Mouse (Mus musculus) lung, adult 18-20 months (tissue): ENCODE measurements around the gene Wnt2b.
A peak's percentile ranks its signal among the peaks of the same experiment; 100 is the strongest.

Experiments
- DNase-seq, 2 experiments: peaks; one replicate each; pipeline ENCODE4 v3.0.0; 2022; ENCODE audit warnings: mixed read lengths in 2 of 2

Wnt2b gene

GRCm38 (mm10) chr3:104961066-104962059 is at the start of gene Wnt2b:
Gene Wnt2b, minus strand, starts transcription at chr3:104961921.
- no peak for DNase-seq

GRCm38 (mm10) chr3:105010681-105011339 is 49.1 kb upstream of the Wnt2b start:
- DNase-seq, result no peak

- peak; percentile 69 to 79 for DNase-seq
These were observed 46.3 kb upstream of the Wnt2b start for GRCm38 (mm10) chr3:105008070-105008469.

DNA sequence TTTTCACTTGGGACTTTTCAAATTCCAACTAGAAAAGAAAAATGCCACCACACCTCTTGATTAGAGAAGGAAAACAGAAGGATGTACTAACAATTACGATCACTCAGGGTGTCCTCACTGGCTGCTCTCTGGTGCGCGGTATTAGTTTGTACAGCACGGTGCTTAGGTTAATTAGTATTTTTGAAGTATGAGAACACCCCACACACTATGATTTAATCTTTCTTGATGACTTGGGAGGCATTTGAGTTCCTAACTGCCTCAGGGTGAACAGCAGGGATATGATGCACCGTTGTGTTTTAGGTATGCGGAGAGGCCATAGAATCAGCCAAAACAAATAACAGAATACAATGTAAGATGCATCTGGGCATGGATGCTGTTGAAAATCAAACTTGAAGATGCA is 44.4 kb upstream of the Wnt2b start:
- no peak for DNase-seq

GRCm38 (mm10) chr3:105005561-105006065 is 43.9 kb upstream of the Wnt2b start:
- no peak for DNase-seq

DNA sequence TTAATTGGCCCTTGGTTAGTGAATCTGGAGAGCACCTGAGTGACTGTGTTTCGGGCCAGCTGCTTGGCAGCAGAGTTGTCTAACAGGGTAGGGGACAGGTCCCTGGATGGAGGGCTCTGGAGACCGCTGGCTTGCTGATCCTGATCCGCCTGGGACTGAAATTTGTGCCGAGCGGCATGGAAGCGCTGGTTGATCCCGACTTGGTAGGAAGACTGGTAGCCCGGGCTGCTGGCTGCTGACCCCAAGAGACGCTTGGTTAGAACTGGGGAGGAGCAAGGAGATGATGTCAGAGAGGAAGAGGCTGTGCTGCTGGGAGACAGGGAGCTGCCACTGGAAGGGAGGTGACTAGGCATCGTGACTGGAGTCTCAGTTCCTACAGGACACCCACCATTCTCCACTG is 43.3 kb upstream of the Wnt2b start:
- no peak for DNase-seq

- no peak for DNase-seq
These were observed 42.3 kb upstream of the Wnt2b start for GRCm38 (mm10) chr3:105003960-105004463.

GRCm38 (mm10) chr3:105001374-105001773 is 39.7 kb upstream of the Wnt2b start:
- DNase-seq, result no peak

DNA sequence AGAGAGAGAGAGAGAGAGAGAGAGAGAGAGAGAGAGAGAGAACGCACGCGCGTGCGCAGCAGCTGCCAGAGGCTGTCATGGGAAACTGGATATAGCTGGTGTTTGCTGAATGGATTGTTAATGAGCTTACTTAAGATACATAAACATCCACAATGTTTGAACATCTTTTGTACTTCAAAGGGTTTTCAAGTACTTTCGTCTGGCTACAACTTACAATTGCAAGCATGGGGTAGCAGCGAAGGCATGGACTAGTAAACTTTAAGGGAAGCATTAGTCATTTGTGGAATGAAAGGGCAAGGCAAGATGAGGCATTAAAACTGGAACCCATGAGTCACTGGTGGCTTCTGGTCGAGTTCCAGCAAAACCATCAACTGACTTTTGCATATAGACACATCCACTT is 38.8 kb upstream of the Wnt2b start:
- peak in 1 of 2 experiments; percentile 43 for DNase-seq

GRCm38 (mm10) chr3:104997563-104997962 is 35.8 kb upstream of the Wnt2b start:
- DNase-seq, result peak in 1 of 2 experiments; percentile 46

- no peak for DNase-seq
These were observed 34.0 kb upstream of the Wnt2b start for GRCm38 (mm10) chr3:104995707-104996106.

- DNase-seq, result peak; percentile 60 to 76
These were observed 32.7 kb upstream of the Wnt2b start for GRCm38 (mm10) chr3:104994415-104994841.

GRCm38 (mm10) chr3:104993800-104994199 is 32.1 kb upstream of the Wnt2b start:
- DNase-seq, result no peak

GRCm38 (mm10) chr3:104992709-104993388 is 31.1 kb upstream of the Wnt2b start:
- peak; percentile 90 to 95 for DNase-seq

DNA sequence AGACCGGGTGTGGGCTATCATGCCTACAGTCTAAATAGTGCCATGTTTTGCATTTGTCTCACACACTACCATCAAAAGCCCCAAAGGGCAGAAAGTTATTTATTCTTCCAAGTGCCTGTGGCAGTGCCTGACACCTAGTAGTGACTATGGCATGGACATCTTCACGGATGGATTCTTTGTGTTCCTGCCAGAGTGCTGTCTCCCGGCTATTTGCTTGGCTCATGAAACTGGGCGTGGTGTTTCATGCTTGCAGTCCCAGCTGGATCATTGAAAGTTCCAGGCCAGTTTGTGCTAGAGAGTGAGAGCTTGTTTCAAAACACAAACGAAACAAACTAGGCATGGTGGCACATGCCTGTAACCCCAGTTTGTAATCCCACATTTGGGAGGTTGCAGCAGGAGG is 30.0 kb upstream of the Wnt2b start:
- no peak for DNase-seq

DNA sequence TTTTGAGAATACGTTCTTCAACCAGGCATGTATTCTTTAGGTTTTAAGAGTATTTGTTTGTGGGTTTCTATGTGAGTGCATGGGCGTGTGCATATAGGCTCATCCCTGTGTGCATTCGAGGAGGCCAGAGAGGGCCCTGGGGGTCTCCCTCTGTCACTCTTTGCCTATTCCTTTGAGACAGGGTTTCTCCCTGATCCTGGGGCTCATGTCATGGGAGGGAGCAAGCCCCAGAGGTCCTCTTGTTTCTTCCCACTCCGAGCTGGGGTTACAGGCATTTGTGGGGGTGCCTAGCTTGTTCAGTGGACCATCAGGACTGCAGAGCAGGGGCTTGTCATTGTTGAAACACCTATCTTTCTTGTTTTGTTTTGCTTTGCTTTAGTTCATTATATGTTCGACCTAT is 26.2 kb upstream of the Wnt2b start:
- DNase-seq, result no peak

DNA sequence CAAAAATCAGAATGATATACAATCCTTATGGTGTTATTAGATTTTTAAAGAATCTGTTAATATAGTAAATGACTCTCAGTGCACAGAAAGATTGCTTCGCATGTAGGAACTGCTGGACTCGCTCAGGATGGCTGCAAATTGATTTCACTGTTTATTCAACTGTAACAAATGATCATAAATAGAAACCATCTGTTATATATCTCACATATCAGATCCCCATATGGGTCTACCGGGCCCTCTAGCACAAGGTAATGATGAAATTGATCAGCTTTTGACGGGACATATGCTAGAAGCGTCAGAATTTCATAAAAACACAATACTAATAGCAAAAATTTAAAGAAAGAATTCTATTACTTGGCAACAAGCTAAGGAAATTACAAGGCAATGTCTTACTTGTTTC is 18.0 kb upstream of the Wnt2b start:
- no peak for DNase-seq

DNA sequence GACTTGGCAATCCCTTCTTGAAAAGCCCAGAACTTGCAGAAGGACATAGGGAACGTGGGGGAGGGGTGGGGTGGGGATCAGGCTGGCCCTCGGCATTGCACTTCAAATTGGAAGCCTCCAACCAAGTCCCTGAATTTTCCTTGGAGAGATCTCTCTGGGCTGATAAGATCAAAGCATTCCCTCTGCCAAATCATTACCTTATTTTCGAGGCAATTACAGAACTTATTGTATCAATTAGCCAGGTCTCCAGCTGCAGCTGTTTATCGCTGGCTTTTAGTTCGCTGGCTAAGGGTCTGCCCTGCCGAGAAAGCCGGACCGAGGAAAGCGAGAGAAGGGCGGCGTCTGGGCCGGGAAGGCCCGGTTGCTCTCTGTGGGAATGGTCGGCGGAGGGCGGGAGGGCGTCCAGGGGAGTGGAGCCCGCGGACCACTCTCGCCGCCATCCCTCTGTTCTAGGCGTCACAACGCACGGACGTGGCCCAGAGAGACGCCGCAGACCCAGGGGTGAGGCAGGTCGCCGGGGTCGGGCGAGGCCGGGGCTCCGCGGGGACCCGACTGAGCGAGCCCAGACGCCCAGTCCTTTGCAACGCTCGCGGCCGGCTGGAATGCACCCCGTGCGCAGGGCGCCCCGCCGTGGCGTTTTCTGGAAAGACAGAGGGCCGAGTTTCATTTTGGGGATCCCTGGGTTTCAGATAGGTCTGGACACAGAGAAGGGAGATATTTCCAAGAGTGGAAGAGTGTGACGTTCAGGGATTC is 6.0 kb upstream of the Wnt2b start:
- DNase-seq, result peak; percentile 90 to 91

- DNase-seq, result no peak
These were observed 4.4 kb upstream of the Wnt2b start for GRCm38 (mm10) chr3:104965991-104966554.

DNA sequence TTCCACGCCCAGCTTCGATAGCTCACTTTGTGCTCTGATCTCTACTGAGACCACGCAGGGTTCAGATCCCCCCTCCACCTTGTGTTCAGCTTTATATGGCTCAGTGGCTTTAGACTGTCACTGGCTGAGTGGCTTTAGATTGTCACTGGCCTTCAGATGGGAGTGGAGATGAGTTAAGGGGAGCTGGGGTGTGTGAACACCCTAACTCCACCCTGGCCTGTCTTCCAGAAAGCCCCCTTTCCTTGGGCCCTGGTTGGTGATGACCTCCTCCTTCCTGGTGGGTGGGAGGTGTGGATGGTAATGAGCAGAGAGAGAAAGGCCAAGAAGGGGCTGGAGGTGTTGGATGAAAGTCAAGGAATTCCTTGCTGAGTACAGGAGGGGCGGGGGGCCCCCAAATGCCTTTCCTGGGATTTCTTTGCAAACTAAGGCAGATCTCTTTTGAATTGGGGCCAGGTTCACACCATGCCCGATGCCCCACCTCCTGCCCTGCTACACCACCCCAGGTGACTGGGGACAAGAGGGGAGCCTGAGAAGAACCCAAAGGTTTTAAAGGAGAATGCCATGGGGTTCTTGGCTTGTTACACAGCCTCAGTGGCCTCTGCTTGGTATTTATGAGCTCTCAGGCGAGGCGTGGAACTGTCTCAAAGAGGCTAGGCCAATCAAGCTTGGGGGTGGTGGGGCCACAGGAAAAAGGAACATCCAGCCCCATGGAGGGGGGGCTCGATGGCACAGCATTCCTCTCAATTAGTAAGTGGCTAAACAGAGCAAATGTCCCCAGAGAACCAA is 3.5 kb upstream of the Wnt2b start:
- DNase-seq, result no peak
